Mouse (Mus musculus): ENCODE measurements at regions not wholly inside any gene's neighbourhood (a gene's known extent, or its start where the extent isn't known, plus 50 kb on each side); places are given as distances from the start of the nearest gene placed in this dataset.

GRCm38 (mm10) chr10:108071424-108071823 lies 90.6 kb upstream of the Ppp1r12a start:
- no peaks in the 10 kb centered on the region for H3K27me3 ChIP-seq
- no peak overlapping the region for H3K4me3 ChIP-seq
- no peaks in the 10 kb centered on the region for H3K36me3 ChIP-seq
- no peaks in the 10 kb centered on the region for H3K9me3 ChIP-seq
- no peak overlapping the region for H3K9ac ChIP-seq
- ATAC-seq (ENCODE audit: low FRiP score), result no peak
- WGBS, result 87% methylated on average over 2 of the region's 2 CpGs
- no peak overlapping the region for H3K27ac ChIP-seq
- no peak overlapping the region for H3K4me2 ChIP-seq
- 0 out of 2 replicates have a peak, but pooled peaks cover 3% of the 10 kb centered on the region for H3K4me1 ChIP-seq (replicated peaks)

DNA sequence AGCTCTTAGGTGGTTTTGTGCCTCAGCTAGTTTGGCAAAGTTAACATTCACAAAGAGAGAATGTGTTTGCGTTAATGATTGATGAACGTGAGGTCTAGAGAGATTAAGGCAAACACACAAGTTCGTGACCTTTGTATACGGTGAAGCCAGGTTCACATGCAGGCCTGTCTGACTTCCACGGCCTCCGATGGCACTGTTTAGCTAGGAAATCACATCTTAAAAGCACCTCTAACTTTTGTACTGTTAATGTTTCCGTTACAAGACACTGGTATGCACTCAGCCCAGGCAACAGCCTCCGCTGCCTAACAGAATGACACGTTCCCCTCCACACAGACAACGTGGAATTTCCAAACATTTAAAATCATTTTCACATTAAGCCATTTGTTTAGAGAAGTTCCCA lies 94.3 kb upstream of the Ppp1r12a start:
- H3K27ac ChIP-seq, result no peak overlapping the region
- no peak overlapping the region for H3K9ac ChIP-seq
- no peaks in the 10 kb centered on the region for H3K27me3 ChIP-seq
- no peaks in the 10 kb centered on the region for H3K36me3 ChIP-seq
- H3K4me1 ChIP-seq (replicated peaks), result no peaks in the 10 kb centered on the region
- no peak overlapping the region for H3K4me2 ChIP-seq
- 69% methylated on average over 10 of the region's 10 CpGs for WGBS
- no peaks in the 10 kb centered on the region for H3K9me3 ChIP-seq
- no peak for ATAC-seq (ENCODE audit: low FRiP score)
- H3K4me3 ChIP-seq, result no peak overlapping the region

- Histone ChIP-seq H3K4me1 (replicated peaks) (peaks cover 4% of the 10 kb centered on the region; the same call in 1 of the 2 replicates), H3K4me3 (no peak overlapping the region), H3K27ac (no peak overlapping the region), H3K27me3 (no peaks in the 10 kb centered on the region), H3K9me3 (no peaks in the 10 kb centered on the region), H3K9ac (no peak overlapping the region), H3K4me2 (no peak overlapping the region), H3K36me3 (no peaks in the 10 kb centered on the region)
- no peak for ATAC-seq (ENCODE audit: low FRiP score)
- WGBS, result 85% methylated on average over 8 of the region's 8 CpGs
Observed at GRCm38 (mm10) chr10:108066241-108066640, 95.8 kb upstream of the Ppp1r12a start.

- Histone ChIP-seq H3K4me3 (no peak overlapping the region), H3K9me3 (no peaks in the 10 kb centered on the region), H3K4me1 (replicated peaks) (peaks cover 4% of the 10 kb centered on the region; the same call in 1 of the 2 replicates), H3K27ac (no peak overlapping the region), H3K27me3 (no peaks in the 10 kb centered on the region), H3K4me2 (no peak overlapping the region), H3K9ac (no peak overlapping the region), H3K36me3 (no peaks in the 10 kb centered on the region)
- 47% methylated on average over 7 of the region's 7 CpGs for WGBS
- ATAC-seq (ENCODE audit: low FRiP score), result 0 out of 2 replicates have a peak, but pooled peaks have one; percentile 54
Observed at GRCm38 (mm10) chr10:108061813-108062435, 100.1 kb upstream of the Ppp1r12a start.

GRCm38 (mm10) chr10:108060554-108060953 lies 101.4 kb upstream of the Ppp1r12a start:
- no peak overlapping the region for H3K9ac ChIP-seq
- ATAC-seq (ENCODE audit: low FRiP score), result no peak
- WGBS, result 87% methylated on average over 3 of the region's 3 CpGs
- H3K36me3 ChIP-seq, result no peaks in the 10 kb centered on the region
- H3K4me3 ChIP-seq, result no peak overlapping the region
- H3K9me3 ChIP-seq, result no peaks in the 10 kb centered on the region
- no peaks in the 10 kb centered on the region for H3K27me3 ChIP-seq
- H3K4me2 ChIP-seq, result no peak overlapping the region
- peaks cover 4% of the 10 kb centered on the region; the same call in 1 of the 2 replicates for H3K4me1 ChIP-seq (replicated peaks)
- no peak overlapping the region for H3K27ac ChIP-seq

GRCm38 (mm10) chr10:108051637-108052036 lies 110.4 kb upstream of the Ppp1r12a start:
- WGBS, result 100% methylated on average over 1 of the region's 1 CpGs
- Histone ChIP-seq H3K27ac (no peak overlapping the region), H3K4me3 (no peak overlapping the region), H3K9ac (no peak overlapping the region), H3K4me2 (no peak overlapping the region), H3K27me3 (no peaks in the 10 kb centered on the region), H3K4me1 (replicated peaks) (no peaks in the 10 kb centered on the region), H3K9me3 (no peaks in the 10 kb centered on the region), H3K36me3 (no peaks in the 10 kb centered on the region)
- no peak for ATAC-seq (ENCODE audit: low FRiP score)

DNA sequence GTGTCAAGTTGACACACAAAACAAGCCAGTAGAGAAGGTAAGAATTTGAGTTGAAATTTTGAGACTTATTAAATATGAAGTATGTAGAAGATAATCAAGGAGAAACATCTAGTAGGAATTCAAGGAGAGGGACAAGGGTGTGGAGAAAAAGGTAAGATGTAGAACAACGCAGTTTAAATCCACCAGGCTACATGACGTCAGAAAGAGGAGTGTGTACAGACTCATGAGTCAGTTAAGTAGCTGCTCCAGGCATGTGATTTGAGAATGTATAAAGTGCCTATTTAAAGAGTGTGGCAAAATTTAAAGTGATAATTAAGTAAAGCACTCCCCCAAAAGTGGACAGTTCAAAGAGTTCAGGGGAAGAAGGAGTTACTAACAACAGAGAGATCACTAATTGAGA lies 113.6 kb upstream of the Ppp1r12a start:
- 94% methylated on average over 2 of the region's 2 CpGs for WGBS
- no peaks in the 10 kb centered on the region for H3K36me3 ChIP-seq
- H3K4me1 ChIP-seq (replicated peaks), result no peaks in the 10 kb centered on the region
- no peak overlapping the region for H3K4me3 ChIP-seq
- H3K4me2 ChIP-seq, result no peak overlapping the region
- H3K27ac ChIP-seq, result no peak overlapping the region
- no peak overlapping the region for H3K9ac ChIP-seq
- ATAC-seq (ENCODE audit: low FRiP score), result no peak
- no peaks in the 10 kb centered on the region for H3K9me3 ChIP-seq
- no peaks in the 10 kb centered on the region for H3K27me3 ChIP-seq

DNA sequence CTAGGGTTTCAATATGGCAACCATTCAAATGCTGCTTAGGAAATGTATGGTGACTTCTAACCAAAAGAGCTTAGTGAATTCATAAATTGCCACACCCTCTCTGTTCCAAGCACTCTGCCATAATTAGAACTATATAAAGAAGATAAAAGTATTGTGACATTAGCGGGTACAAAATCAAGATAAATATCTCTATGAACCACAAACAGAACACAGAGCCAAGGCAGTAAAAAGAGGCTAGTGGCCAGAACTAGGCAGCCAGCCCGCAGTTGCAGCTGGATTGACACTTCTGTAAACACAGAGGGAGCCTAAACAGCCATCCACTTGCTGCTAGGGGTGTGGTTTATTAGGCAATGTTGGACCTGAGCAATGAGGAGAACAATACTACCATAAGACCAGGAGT lies 118.5 kb upstream of the Ppp1r12a start:
- H3K27me3 ChIP-seq, result no peaks in the 10 kb centered on the region
- 78% methylated on average over 2 of the region's 2 CpGs for WGBS
- no peaks in the 10 kb centered on the region for H3K4me1 ChIP-seq (replicated peaks)
- no peaks in the 10 kb centered on the region for H3K36me3 ChIP-seq
- H3K4me3 ChIP-seq, result no peak overlapping the region
- H3K9ac ChIP-seq, result no peak overlapping the region
- no peak for ATAC-seq (ENCODE audit: low FRiP score)
- no peak overlapping the region for H3K27ac ChIP-seq
- no peaks in the 10 kb centered on the region for H3K9me3 ChIP-seq
- H3K4me2 ChIP-seq, result no peak overlapping the region

GRCm38 (mm10) chr10:108040027-108040426 lies 122.0 kb upstream of the Ppp1r12a start:
- H3K27me3 ChIP-seq, result no peaks in the 10 kb centered on the region
- no peak overlapping the region for H3K27ac ChIP-seq
- H3K9ac ChIP-seq, result no peak overlapping the region
- H3K4me3 ChIP-seq, result no peak overlapping the region
- ATAC-seq (ENCODE audit: low FRiP score), result no peak
- H3K9me3 ChIP-seq, result no peaks in the 10 kb centered on the region
- peaks cover 6% of the 10 kb centered on the region; the same call in 1 of the 2 replicates for H3K4me1 ChIP-seq (replicated peaks)
- no peaks in the 10 kb centered on the region for H3K36me3 ChIP-seq
- H3K4me2 ChIP-seq, result no peak overlapping the region

DNA sequence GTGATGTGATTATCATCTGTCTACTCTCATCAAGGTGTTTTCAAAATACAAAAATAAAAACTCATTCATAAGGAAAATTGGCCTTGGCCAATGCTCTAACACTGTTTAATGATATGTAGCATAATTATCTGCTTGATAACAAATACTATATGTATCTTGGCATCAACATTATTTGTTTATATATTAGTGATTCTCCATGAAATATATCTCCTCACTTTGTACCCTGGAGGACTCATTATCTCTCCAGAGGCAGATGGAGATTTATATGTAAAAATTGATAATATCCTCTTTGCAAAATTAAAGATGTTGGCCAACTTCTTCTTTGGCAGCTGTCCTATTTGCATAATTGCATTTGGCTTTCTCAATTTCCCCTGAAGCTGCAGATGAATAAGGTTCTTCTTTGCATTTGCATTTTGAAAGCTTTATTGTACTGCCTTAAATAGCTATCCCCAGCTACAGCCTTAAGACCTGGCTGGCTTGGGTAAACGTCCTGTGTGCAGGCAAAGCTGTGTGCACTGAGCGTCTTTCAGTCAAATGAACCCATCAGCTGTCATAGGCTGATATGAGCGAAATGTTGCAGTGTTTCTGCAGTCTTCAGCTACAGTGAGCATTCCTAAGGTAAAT lies 124.7 kb upstream of the Otogl start:
- H3K27me3 ChIP-seq, result no peaks in the 10 kb centered on the region
- H3K4me2 ChIP-seq, result no peak overlapping the region
- H3K9ac ChIP-seq, result no peak overlapping the region
- H3K9me3 ChIP-seq, result no peaks in the 10 kb centered on the region
- ATAC-seq (ENCODE audit: low FRiP score), result peak; percentile 87
- H3K36me3 ChIP-seq, result no peaks in the 10 kb centered on the region
- no peak overlapping the region for H3K4me3 ChIP-seq
- peak overlapping the region; percentile 75 for H3K27ac ChIP-seq
- WGBS, result 43% methylated on average over 3 of the region's 3 CpGs
- H3K4me1 ChIP-seq (replicated peaks), result peaks cover 6% of the 10 kb centered on the region; the same call in 1 of the 2 replicates

DNA sequence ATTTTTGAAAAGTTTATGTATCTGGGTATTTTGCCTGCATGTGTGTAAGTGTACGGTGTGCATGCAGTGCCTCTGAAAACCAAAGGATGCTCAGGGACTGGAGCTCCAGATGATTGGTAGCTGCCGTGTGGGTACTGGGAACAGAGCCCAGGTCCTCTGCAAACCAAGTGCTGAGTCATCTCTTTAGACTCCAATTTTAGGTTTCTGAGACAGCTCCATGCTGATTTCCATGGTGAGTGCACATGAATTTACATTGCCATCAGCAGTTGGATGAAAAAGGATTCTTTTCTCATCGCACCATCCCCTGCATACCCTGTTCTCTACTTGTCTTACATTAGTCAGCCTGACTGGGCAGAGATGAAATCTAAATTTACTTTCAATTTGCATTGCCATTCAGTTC lies 122.1 kb upstream of the Otogl start:
- WGBS, result 92% methylated on average over 3 of the region's 3 CpGs

DNA sequence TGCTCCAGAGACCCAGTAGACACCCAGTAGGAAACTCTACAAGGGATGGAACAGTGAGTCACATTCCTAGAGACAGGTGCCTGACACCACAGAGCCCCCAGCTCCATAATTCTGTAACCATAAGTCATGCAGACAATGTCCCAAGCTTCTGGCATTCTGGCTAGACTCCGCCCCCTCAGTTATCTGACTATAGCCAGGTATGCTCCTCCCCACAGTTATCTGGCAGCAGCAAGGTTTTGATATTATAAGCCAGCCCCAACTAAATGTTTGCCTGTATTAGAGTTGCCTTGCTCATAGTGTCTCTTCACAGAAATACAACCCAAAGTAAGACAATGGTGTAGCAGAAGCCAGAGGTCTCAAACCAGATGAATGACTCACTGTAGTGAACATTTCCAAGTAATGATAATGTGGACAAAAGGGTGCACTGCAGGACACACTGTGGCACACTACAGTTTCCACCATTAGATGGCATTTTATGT lies 121.4 kb upstream of the Otogl start:
- Histone ChIP-seq H3K4me2 (no peak overlapping the region), H3K9ac (no peak overlapping the region), H3K9me3 (no peaks in the 10 kb centered on the region), H3K4me1 (replicated peaks) (peaks cover 6% of the 10 kb centered on the region; the same call in 1 of the 2 replicates), H3K4me3 (no peak overlapping the region), H3K27me3 (no peaks in the 10 kb centered on the region), H3K36me3 (no peaks in the 10 kb centered on the region), H3K27ac (no peak overlapping the region)
- 93% methylated on average over 1 of the region's 1 CpGs for WGBS
- no peak for ATAC-seq (ENCODE audit: low FRiP score)

More for the DNA sequence above, 122.1 kb upstream of the Otogl start:
- Histone ChIP-seq H3K27me3 (no peaks in the 10 kb centered on the region), H3K9ac (no peak overlapping the region), H3K4me3 (no peak overlapping the region), H3K9me3 (no peaks in the 10 kb centered on the region), H3K4me1 (replicated peaks) (peaks cover 6% of the 10 kb centered on the region; the same call in 1 of the 2 replicates), H3K27ac (no peak overlapping the region), H3K4me2 (no peak overlapping the region), H3K36me3 (no peaks in the 10 kb centered on the region)
- no peak for ATAC-seq (ENCODE audit: low FRiP score)

DNA sequence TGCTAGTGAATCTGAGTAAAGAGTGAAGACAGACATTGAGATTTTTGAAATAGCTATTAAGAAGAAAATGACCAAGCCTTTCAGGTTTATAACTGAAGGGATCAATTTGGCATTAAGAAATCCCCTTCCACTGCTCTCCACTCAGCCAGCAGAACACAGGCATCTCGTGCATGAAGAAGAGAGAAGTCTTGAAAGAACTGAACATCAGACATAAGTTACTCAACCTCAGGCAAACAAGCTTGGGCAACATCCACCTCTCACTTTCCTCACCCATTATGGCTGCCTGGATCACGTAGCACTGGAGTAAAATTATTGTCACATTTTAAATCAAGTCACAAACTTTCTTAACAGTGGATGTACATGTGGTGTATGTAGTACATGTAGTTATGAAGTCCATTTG lies 115.6 kb upstream of the Otogl start:
- no peak overlapping the region for H3K9ac ChIP-seq
- WGBS, result 75% methylated on average over 2 of the region's 2 CpGs
- H3K4me2 ChIP-seq, result no peak overlapping the region
- H3K36me3 ChIP-seq, result no peaks in the 10 kb centered on the region
- H3K4me1 ChIP-seq (replicated peaks), result no peaks in the 10 kb centered on the region
- ATAC-seq (ENCODE audit: low FRiP score), result no peak
- H3K4me3 ChIP-seq, result no peak overlapping the region
- H3K9me3 ChIP-seq, result no peaks in the 10 kb centered on the region
- H3K27ac ChIP-seq, result no peak overlapping the region
- no peaks in the 10 kb centered on the region for H3K27me3 ChIP-seq
